Mouse (Mus musculus) heart, embryonic 14.5 days (tissue): ENCODE data around the gene Mfsd12. TPM values are rescaled to one million over a fixed set of nuclear protein-coding genes. Genes with fewer than 3 reads are reported as not detected.

Source experiments
- ATAC-seq: fragments of 200-750 bp; cut with Nextera tagmentation; 2 replicates; pipeline ENCODE4 v1.8.0; 2017; ENCODE audit warnings: low read depth, moderate TSS enrichment; ENCODE audit not compliant: insufficient number of reproducible peaks, insufficient read depth, low FRiP score
- H3K27ac ChIP-seq, 2 experiments: fragments of 200-500 bp in 1 of 2; fragments of 300-500 bp in 1 of 2; sonication (generic) in 1 of 2; replicated peaks in 1 of 2; 2 replicates each; pipeline ENCODE4 v1.5.1; 2012 to 2014; ENCODE audit warnings: low read depth in 2 of 2, low read length in 2 of 2, control low read depth in 1 of 2, mild to moderate bottlenecking in 1 of 2, mixed read lengths in 1 of 2; ENCODE audit not compliant: control insufficient read depth in 1 of 2, insufficient read depth in 1 of 2
- H3K27me3 ChIP-seq: fragments of 300-500 bp; sonication (generic); 2 replicates; pipeline ENCODE4 v1.6.1; 2014; ENCODE audit warnings: mild to moderate bottlenecking, low read length, control low read depth; ENCODE audit not compliant: control insufficient read depth, insufficient read depth
- H3K36me3 ChIP-seq: fragments of 300-500 bp; sonication (generic); 2 replicates; pipeline ENCODE4 v1.6.1; 2014; ENCODE audit warnings: mild to moderate bottlenecking, control low read depth, low read length, mixed read lengths; ENCODE audit not compliant: control insufficient read depth, insufficient read depth
- H3K4me1 ChIP-seq, 2 experiments: fragments of 200-500 bp in 1 of 2; fragments of 300-500 bp in 1 of 2; sonication (generic) in 1 of 2; 2 replicates each; pipeline ENCODE4 v1.6.1; 2012 to 2014; ENCODE audit warnings: low read length in 2 of 2, control low read depth in 1 of 2, mixed read lengths in 1 of 2; ENCODE audit not compliant: control insufficient read depth in 2 of 2, insufficient read depth in 2 of 2
- H3K4me2 ChIP-seq: fragments of 300-500 bp; sonication (generic); 2 replicates; pipeline ENCODE4 v1.6.1; 2014; ENCODE audit warnings: mild to moderate bottlenecking, low read length
- H3K4me3 ChIP-seq, 2 experiments: fragments of 200-500 bp in 1 of 2; fragments of 300-500 bp in 1 of 2; sonication (generic) in 1 of 2; 2 replicates each; pipeline ENCODE4 v1.5.1; 2012 to 2014; ENCODE audit warnings: low read length in 2 of 2, mild to moderate bottlenecking in 2 of 2, control low read depth in 1 of 2, low read depth in 1 of 2, moderate library complexity in 1 of 2; ENCODE audit not compliant: control insufficient read depth in 1 of 2, insufficient read depth in 1 of 2
- H3K9ac ChIP-seq: fragments of 300-500 bp; sonication (generic); 2 replicates; pipeline ENCODE4 v1.6.1; 2014; ENCODE audit warnings: mild to moderate bottlenecking, low read length
- H3K9me3 ChIP-seq: fragments of 300-500 bp; sonication (generic); 2 replicates; pipeline ENCODE4 v1.6.1; 2016; ENCODE audit warnings: low read length, control low read depth; ENCODE audit not compliant: control insufficient read depth
- WGBS: fragments of 180-500 bp; shearing (Covaris S2); extraction: QIAGEN DNeasy Blood & Tissue Kit; methylation state at CpG from one replicate; pipeline ENCODE4 v1.1.7; 2014; 5-methylcytosine and 5-hydroxymethylcytosine counted together
- polyA plus RNA-seq: library from polyadenylated mRNA; unstranded; fragments of >200 nt; fragmentation: Nextera tagmentation; extraction: Ambion mirVana; gene quantifications from 2 replicates; pipeline ENCODE4 v1.2.1, GENCODE M21; 2014

The Mfsd12 gene
- polyA plus RNA-seq, 1 experiment from 2014 or later: 6.5 TPM

GRCm38 (mm10) chr10:81378553-81379182 is 21.4 kb downstream of the Mfsd12 start:
- WGBS: under 1% methylated on average over 46 of the region's 46 CpGs
- Histone ChIP-seq H3K4me2 (peak overlapping the region; percentile 78), H3K4me3 (peak overlapping the region; percentile 71 to 87), H3K9ac (peak overlapping the region; percentile 73), H3K4me1 (peaks cover 20 to 29% of the 10 kb centered on the region in 2 experiments), H3K9me3 (no peaks in the 10 kb centered on the region), H3K27me3 (no peaks in the 10 kb centered on the region), H3K36me3 (peaks cover 25% of the 10 kb centered on the region), H3K27ac (peak overlapping the region; percentile 74 to 76)
- ATAC-seq: peak; percentile 93

DNA sequence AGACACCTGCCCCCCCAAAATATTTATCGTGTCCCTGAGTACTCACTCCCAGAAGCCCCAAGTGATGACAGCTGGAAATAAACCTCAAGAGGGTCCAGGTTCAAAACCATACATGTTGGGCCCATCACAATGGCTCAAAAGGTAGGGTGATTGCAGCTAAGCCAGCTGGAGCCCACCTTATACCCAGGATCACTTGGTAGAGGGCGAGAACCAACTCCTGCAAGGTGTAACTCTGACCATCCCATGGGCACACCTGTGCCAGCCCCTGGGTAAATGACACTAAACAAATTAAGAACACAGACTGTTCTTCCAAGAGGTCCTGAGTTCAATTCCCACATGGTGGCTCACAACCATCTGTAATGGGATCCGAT is 21.9 kb downstream of the Mfsd12 start:
- H3K9ac ChIP-seq: peak overlapping the region; percentile 73

GRCm38 (mm10) chr10:81379809-81380378 is 22.6 kb downstream of the Mfsd12 start:
- Histone ChIP-seq H3K36me3 (peaks cover 14% of the 10 kb centered on the region), H3K9ac (no peak overlapping the region), H3K9me3 (no peaks in the 10 kb centered on the region), H3K4me2 (no peak overlapping the region), H3K4me3 (no peak overlapping the region), H3K27ac (no peak overlapping the region; a peak in 1 of 4 replicates), H3K4me1 (peaks cover 21 to 30% of the 10 kb centered on the region in 2 experiments), H3K27me3 (no peaks in the 10 kb centered on the region)
- ATAC-seq: no peak
- 86% methylated on average over 6 of the region's 6 CpGs for WGBS

More for the DNA sequence above, 21.9 kb downstream of the Mfsd12 start:
- no peak for ATAC-seq
- peak overlapping the region; percentile 78 for H3K4me2 ChIP-seq
- H3K4me3 ChIP-seq: peak overlapping the region; percentile 67 to 71
- peak overlapping the region; percentile 74 to 76 for H3K27ac ChIP-seq
- H3K36me3 ChIP-seq: peaks cover 20% of the 10 kb centered on the region
- WGBS: 62% methylated on average over 3 of the region's 3 CpGs
- H3K27me3 ChIP-seq: no peaks in the 10 kb centered on the region
- peaks cover 20 to 29% of the 10 kb centered on the region in 2 experiments for H3K4me1 ChIP-seq
- no peaks in the 10 kb centered on the region for H3K9me3 ChIP-seq

DNA sequence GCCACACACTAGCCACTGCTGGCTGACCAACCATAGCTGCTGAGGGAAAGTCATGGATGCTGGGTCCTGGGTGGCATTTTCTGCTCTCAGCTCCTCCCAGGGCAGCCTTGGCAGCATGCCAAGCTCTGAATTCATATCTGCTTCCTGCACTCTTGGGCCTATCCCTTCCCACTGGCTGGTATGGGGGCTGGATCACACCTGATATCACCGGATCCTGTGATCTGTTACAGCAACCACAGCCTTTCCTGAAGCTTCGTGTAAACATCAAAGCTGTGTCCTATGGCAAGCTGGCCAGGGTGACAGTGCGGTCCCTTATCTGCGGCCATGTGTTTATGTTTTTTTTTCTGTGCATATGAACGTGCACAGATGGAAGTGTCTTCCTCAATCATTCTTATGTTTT is 24.7 kb downstream of the Mfsd12 start:
- ATAC-seq: no peak
- Histone ChIP-seq H3K4me2 (no peak overlapping the region), H3K27ac (peak overlapping the region; percentile 14 to 24)

DNA sequence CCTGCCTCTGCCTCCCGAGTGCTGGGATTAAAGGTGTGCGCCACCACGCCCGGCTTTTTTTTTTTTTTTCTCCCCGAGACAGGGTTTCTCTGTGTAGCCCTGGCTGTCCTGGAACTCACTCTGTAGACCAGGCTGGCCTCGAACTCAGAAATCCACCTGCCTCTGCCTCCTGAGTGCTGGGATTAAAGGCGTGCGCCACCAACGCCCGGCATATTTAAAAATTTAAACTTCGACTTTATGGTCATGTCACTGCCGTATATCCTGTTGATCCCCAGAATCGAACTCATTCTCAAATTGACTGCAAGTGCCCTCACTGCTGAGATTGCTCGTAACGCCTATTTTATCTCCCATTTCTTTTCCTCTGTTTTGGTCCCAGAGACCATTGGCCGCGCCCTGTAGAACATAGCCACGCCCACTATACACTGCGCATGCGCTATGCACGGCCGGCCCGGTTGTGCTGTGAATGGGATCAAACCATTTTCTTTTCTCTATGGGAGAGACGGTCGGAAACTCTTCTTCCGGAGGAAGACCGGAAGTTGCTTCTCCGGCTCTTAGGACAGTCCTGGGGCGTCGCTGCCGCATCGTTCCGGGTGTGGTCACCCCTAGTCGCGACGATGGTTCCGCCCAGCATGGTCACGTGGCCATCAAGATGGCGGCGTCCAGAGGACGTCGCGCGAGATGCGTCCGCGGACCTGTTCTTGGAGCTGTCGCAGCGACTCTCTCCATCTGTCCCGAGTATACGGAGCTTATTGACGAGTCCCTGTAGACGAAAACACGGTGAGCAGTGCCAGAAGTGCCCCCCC is 26.7 kb downstream of the Mfsd12 start, which contains the start of the genes Dohh and Gm48551:
Gene Dohh, plus strand, starts transcription at position 627 of the 803 bp plus-strand sequence.
Gene Gm48551, plus strand, starts transcription at position 665 of the 803 bp plus-strand sequence.
- Histone ChIP-seq H3K4me1 (peaks cover 15 to 20% of the 10 kb centered on the region in 2 experiments), H3K27me3 (no peaks in the 10 kb centered on the region), H3K27ac (peak within 1 kb of the TSS; percentile 72 to 86), H3K36me3 (peaks cover 33% of the 10 kb centered on the region), H3K9ac (peak within 1 kb of the TSS; percentile 93), H3K9me3 (no peaks in the 10 kb centered on the region), H3K4me2 (peak within 1 kb of the TSS; percentile 89), H3K4me3 (peak within 1 kb of the TSS; percentile 70 to 92)
- 7% methylated on average over 53 of the region's 54 CpGs for WGBS
- peak; percentile 90 for ATAC-seq

More for the DNA sequence above, 24.7 kb downstream of the Mfsd12 start:
- Histone ChIP-seq H3K4me1 (peaks cover 20 to 27% of the 10 kb centered on the region in 2 experiments), H3K4me3 (no peak overlapping the region), H3K9me3 (no peaks in the 10 kb centered on the region), H3K9ac (peak overlapping the region; percentile 10; the same call in 1 of the 2 replicates), H3K36me3 (peaks cover 14% of the 10 kb centered on the region), H3K27me3 (no peaks in the 10 kb centered on the region)
- WGBS: 29% methylated on average over 5 of the region's 5 CpGs

GRCm38 (mm10) chr10:81384605-81384982 is 27.3 kb downstream of the Mfsd12 start:
- Histone ChIP-seq H3K9ac (peak overlapping the region; percentile 93), H3K36me3 (peaks cover 38% of the 10 kb centered on the region), H3K27ac (peak overlapping the region; percentile 72 to 86), H3K4me1 (peaks cover 16 to 24% of the 10 kb centered on the region in 2 experiments), H3K4me2 (peak overlapping the region; percentile 89), H3K4me3 (peak overlapping the region; percentile 70 to 92), H3K9me3 (no peaks in the 10 kb centered on the region), H3K27me3 (no peaks in the 10 kb centered on the region)
- ATAC-seq: peak; percentile 2; the same call in 1 of the 2 replicates
- under 1% methylated on average over 19 of the region's 19 CpGs for WGBS

GRCm38 (mm10) chr10:81385603-81386306 is 28.5 kb downstream of the Mfsd12 start:
- Histone ChIP-seq H3K36me3 (peaks cover 38% of the 10 kb centered on the region), H3K4me2 (peak overlapping the region; percentile 89), H3K4me1 (peaks cover 16 to 29% of the 10 kb centered on the region in 2 experiments), H3K4me3 (peak overlapping the region in 1 of 2 experiments; percentile 92; a peak in 1 of 4 replicates), H3K27me3 (no peaks in the 10 kb centered on the region), H3K9ac (no peak overlapping the region), H3K27ac (no peak overlapping the region), H3K9me3 (no peaks in the 10 kb centered on the region)
- WGBS: 80% methylated on average over 22 of the region's 22 CpGs
- no peak for ATAC-seq
